Mouse (Mus musculus): Measurements from ENCODE around the gene Fbxl15. TPM values are rescaled to one million over a fixed set of nuclear protein-coding genes. Genes with fewer than 3 reads are reported as not detected.

Fbxl15 gene
- polyA plus RNA-seq, 1 experiment, result 15.3 TPM

DNA sequence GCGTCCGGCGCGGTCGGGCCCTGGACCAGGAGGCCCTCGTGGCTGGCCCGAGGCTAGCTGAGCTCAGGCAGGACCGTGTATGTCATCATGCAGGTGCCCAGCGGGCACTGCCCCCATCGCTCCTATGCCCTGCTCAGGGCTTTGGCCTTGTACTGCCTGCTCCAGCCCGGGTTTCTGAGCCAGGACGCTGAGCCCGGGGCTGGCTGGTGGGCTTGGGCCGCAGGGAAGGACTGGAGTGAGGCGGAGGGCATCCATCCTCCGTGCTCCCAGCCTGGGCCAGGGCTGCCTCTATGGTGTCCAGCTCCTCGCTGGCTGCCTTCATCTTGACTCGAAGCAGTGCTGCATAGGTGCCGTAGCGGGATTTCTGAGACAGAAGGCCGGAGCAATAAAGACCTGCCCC lies 15.4 kb upstream of the Fbxl15 start:
- no peak overlapping the region for H3ac ChIP-seq (ENCODE audit: control insufficient read depth, insufficient read length)
- H3K4me2 ChIP-seq (ENCODE audit: low read depth), result no peak overlapping the region
- H3K4me3 ChIP-seq, result no peak overlapping the region
- H3K27me3 ChIP-seq (ENCODE audit: control insufficient read depth, insufficient read depth, insufficient read length), result peaks cover 10% of the 10 kb centered on the region
- H3K79me2 ChIP-seq (ENCODE audit: control insufficient read depth, insufficient read depth), result no peaks in the 10 kb centered on the region
- TF ChIP-seq POLR2A (IDR thresholded peaks at IDR 0.05; ENCODE audit: insufficient read length, low read depth) (no peak), MAX (IDR thresholded peaks at IDR 0.05; ENCODE audit: low read depth) (no peak), USF1 (IDR thresholded peaks at IDR 0.05; ENCODE audit: low read depth) (no peak), TCF12 (IDR thresholded peaks at IDR 0.05; ENCODE audit: insufficient read depth, poor library complexity, severe bottlenecking) (no peak), E2F4 (IDR thresholded peaks at IDR 0.05; ENCODE audit: insufficient read depth) (no peak), POLR2AphosphoS2 (IDR thresholded peaks at IDR 0.05; ENCODE audit: insufficient read length, low read depth) (no peak), MYOD1 (IDR thresholded peaks at IDR 0.05; ENCODE audit: control insufficient read depth in 1 of 3, insufficient read length in 2 of 3, low read depth in 2 of 3) (no peak), CEBPB (IDR thresholded peaks at IDR 0.05; ENCODE audit: insufficient read depth, poor library complexity, severe bottlenecking) (no peak), TCF3 (IDR thresholded peaks at IDR 0.05; ENCODE audit: insufficient read length, low read depth) (no peak), SRF (IDR thresholded peaks at IDR 0.05; ENCODE audit: control insufficient read depth, insufficient read length, low read depth) (no peak), REST (IDR thresholded peaks at IDR 0.05; ENCODE audit: insufficient read depth, insufficient read length) (no peak), MYOG (IDR thresholded peaks at IDR 0.05; ENCODE audit: control insufficient read depth in 1 of 3, insufficient read depth in 1 of 3, insufficient read length in 2 of 3, low read depth in 2 of 3) (no peak)
- H3K36me3 ChIP-seq (ENCODE audit: control insufficient read depth, insufficient read depth), result peaks cover 9% of the 10 kb centered on the region

- H3K4me2 ChIP-seq (ENCODE audit: low read depth), result no peak overlapping the region
- TF ChIP-seq MAX (IDR thresholded peaks at IDR 0.05; ENCODE audit: low read depth), result no peak
- no peak for TF ChIP-seq USF1 (IDR thresholded peaks at IDR 0.05; ENCODE audit: low read depth)
- no peak for TF ChIP-seq E2F4 (IDR thresholded peaks at IDR 0.05; ENCODE audit: insufficient read depth)
- no peak for TF ChIP-seq SRF (IDR thresholded peaks at IDR 0.05; ENCODE audit: control insufficient read depth, insufficient read length, low read depth)
- no peak for TF ChIP-seq MYOD1 (IDR thresholded peaks at IDR 0.05; ENCODE audit: control insufficient read depth in 1 of 3, insufficient read length in 2 of 3, low read depth in 2 of 3)
- no peak for TF ChIP-seq REST (IDR thresholded peaks at IDR 0.05; ENCODE audit: insufficient read depth, insufficient read length)
- TF ChIP-seq CEBPB (IDR thresholded peaks at IDR 0.05; ENCODE audit: insufficient read depth, poor library complexity, severe bottlenecking), result no peak
- no peak for TF ChIP-seq TCF12 (IDR thresholded peaks at IDR 0.05; ENCODE audit: insufficient read depth, poor library complexity, severe bottlenecking)
- no peak for TF ChIP-seq POLR2AphosphoS2 (IDR thresholded peaks at IDR 0.05; ENCODE audit: insufficient read length, low read depth)
- TF ChIP-seq TCF3 (IDR thresholded peaks at IDR 0.05; ENCODE audit: insufficient read length, low read depth), result no peak
- TF ChIP-seq MYOG (IDR thresholded peaks at IDR 0.05; ENCODE audit: control insufficient read depth in 1 of 3, insufficient read depth in 1 of 3, insufficient read length in 2 of 3, low read depth in 2 of 3), result no peak
- TF ChIP-seq POLR2A (IDR thresholded peaks at IDR 0.05; ENCODE audit: insufficient read length, low read depth), result no peak
- no peaks in the 10 kb centered on the region for H3K79me2 ChIP-seq (ENCODE audit: control insufficient read depth, insufficient read depth)
- H3K36me3 ChIP-seq (ENCODE audit: control insufficient read depth, insufficient read depth), result peaks cover 9% of the 10 kb centered on the region
- H3ac ChIP-seq (ENCODE audit: control insufficient read depth, insufficient read length), result no peak overlapping the region
- H3K4me3 ChIP-seq, result no peak overlapping the region
- peaks cover 16% of the 10 kb centered on the region for H3K27me3 ChIP-seq (ENCODE audit: control insufficient read depth, insufficient read depth, insufficient read length)
Measured at GRCm38 (mm10) chr19:46313116-46313515, 14.9 kb upstream of the Fbxl15 start.

DNA sequence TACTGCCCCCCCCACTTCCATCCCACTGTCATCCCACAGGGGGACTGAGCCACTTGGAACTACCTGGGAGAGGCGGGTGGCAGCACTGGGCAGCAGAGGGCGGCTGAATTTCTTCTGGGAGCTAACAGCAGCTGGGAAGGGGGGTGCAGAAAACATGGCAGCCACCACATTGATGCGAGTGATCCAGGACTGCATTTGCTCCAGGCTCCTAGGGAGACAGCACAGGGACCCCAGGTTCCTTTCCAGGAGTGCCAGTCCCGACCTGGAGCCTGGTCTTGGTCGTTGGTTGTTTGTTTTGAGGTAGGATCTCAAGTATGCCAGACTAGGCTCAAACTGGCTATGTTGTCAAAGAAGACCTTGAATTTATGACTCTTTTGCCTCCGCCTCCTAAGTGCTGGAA lies 14.4 kb upstream of the Fbxl15 start:
- Histone ChIP-seq H3K27me3 (ENCODE audit: control insufficient read depth, insufficient read depth, insufficient read length) (peaks cover 20% of the 10 kb centered on the region), H3K4me2 (ENCODE audit: low read depth) (no peak overlapping the region), H3K36me3 (ENCODE audit: control insufficient read depth, insufficient read depth) (peaks cover 9% of the 10 kb centered on the region), H3K79me2 (ENCODE audit: control insufficient read depth, insufficient read depth) (no peaks in the 10 kb centered on the region), H3ac (ENCODE audit: control insufficient read depth, insufficient read length) (no peak overlapping the region), H3K4me3 (no peak overlapping the region)
- TF ChIP-seq POLR2A (IDR thresholded peaks at IDR 0.05; ENCODE audit: insufficient read length, low read depth), result no peak
- TF ChIP-seq TCF12 (IDR thresholded peaks at IDR 0.05; ENCODE audit: insufficient read depth, poor library complexity, severe bottlenecking), result no peak
- TF ChIP-seq USF1 (IDR thresholded peaks at IDR 0.05; ENCODE audit: low read depth), result no peak
- no peak for TF ChIP-seq MYOD1 (IDR thresholded peaks at IDR 0.05; ENCODE audit: control insufficient read depth in 1 of 3, insufficient read length in 2 of 3, low read depth in 2 of 3)
- TF ChIP-seq REST (IDR thresholded peaks at IDR 0.05; ENCODE audit: insufficient read depth, insufficient read length), result no peak
- TF ChIP-seq MAX (IDR thresholded peaks at IDR 0.05; ENCODE audit: low read depth), result no peak
- TF ChIP-seq TCF3 (IDR thresholded peaks at IDR 0.05; ENCODE audit: insufficient read length, low read depth), result no peak
- TF ChIP-seq CEBPB (IDR thresholded peaks at IDR 0.05; ENCODE audit: insufficient read depth, poor library complexity, severe bottlenecking), result no peak
- no peak for TF ChIP-seq POLR2AphosphoS2 (IDR thresholded peaks at IDR 0.05; ENCODE audit: insufficient read length, low read depth)
- no peak for TF ChIP-seq SRF (IDR thresholded peaks at IDR 0.05; ENCODE audit: control insufficient read depth, insufficient read length, low read depth)

DNA sequence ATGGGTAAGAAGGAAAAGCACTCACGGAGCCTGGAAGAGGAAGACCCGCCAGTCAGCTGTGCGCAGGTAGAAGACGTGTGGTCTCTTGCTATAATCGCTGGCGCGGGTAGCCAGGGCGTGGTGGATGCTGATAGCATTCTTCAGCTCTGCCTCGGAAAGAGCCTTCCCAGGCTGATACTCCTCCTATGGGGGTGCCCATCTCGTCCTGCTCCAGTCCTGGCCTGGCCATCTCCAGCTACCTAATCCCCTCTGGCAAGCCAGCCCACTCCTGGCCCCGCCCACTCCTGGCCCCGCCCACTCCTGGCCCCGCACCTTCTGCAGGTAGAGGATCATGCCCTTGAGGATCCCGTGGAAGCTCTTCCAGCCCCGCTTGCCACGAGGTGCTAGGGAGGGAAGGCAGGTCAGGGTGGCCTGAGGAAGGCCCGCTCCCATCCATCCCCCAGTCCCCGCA lies 13.8 kb upstream of the Fbxl15 start:
- H3K27me3 ChIP-seq (ENCODE audit: control insufficient read depth, insufficient read depth, insufficient read length), result peaks cover 20% of the 10 kb centered on the region
- no peak overlapping the region for H3K4me3 ChIP-seq
- no peaks in the 10 kb centered on the region for H3K79me2 ChIP-seq (ENCODE audit: control insufficient read depth, insufficient read depth)
- TF ChIP-seq MAX (IDR thresholded peaks at IDR 0.05; ENCODE audit: low read depth) (no peak), MYOG (IDR thresholded peaks at IDR 0.05; ENCODE audit: control insufficient read depth in 1 of 3, insufficient read depth in 1 of 3, insufficient read length in 2 of 3, low read depth in 2 of 3) (no peak), TCF3 (IDR thresholded peaks at IDR 0.05; ENCODE audit: insufficient read length, low read depth) (no peak), TCF12 (IDR thresholded peaks at IDR 0.05; ENCODE audit: insufficient read depth, poor library complexity, severe bottlenecking) (no peak), POLR2AphosphoS2 (IDR thresholded peaks at IDR 0.05; ENCODE audit: insufficient read length, low read depth) (no peak), CEBPB (IDR thresholded peaks at IDR 0.05; ENCODE audit: insufficient read depth, poor library complexity, severe bottlenecking) (no peak), SRF (IDR thresholded peaks at IDR 0.05; ENCODE audit: control insufficient read depth, insufficient read length, low read depth) (no peak), POLR2A (IDR thresholded peaks at IDR 0.05; ENCODE audit: insufficient read length, low read depth) (no peak), MYOD1 (IDR thresholded peaks at IDR 0.05; ENCODE audit: control insufficient read depth in 1 of 3, insufficient read length in 2 of 3, low read depth in 2 of 3) (no peak), E2F4 (IDR thresholded peaks at IDR 0.05; ENCODE audit: insufficient read depth) (no peak), REST (IDR thresholded peaks at IDR 0.05; ENCODE audit: insufficient read depth, insufficient read length) (no peak), USF1 (IDR thresholded peaks at IDR 0.05; ENCODE audit: low read depth) (no peak)
- H3K36me3 ChIP-seq (ENCODE audit: control insufficient read depth, insufficient read depth), result peaks cover 9% of the 10 kb centered on the region
- H3ac ChIP-seq (ENCODE audit: control insufficient read depth, insufficient read length), result no peak overlapping the region
- no peak overlapping the region for H3K4me2 ChIP-seq (ENCODE audit: low read depth)
